Mouse (Mus musculus) forebrain, embryonic 15.5 days (tissue): ENCODE measurements around the gene Umod. TPM values are rescaled to one million over a fixed set of nuclear protein-coding genes. Genes with fewer than 3 reads are reported as not detected.

Source experiments
- ATAC-seq: fragments of 200-750 bp; cut with Nextera tagmentation; replicated peaks from 2 replicates; pipeline ENCODE4 v1.8.0; 2017; ENCODE audit warnings: mild to moderate bottlenecking, moderate TSS enrichment, moderate library complexity
- H3K27ac ChIP-seq: fragments of 300-500 bp; sonication (generic); replicated peaks from 2 replicates; pipeline ENCODE4 v1.5.1; 2015; ENCODE audit warnings: mild to moderate bottlenecking, inconsistent platforms
- H3K27me3 ChIP-seq: fragments of 300-500 bp; sonication (generic); 2 replicates; pipeline ENCODE4 v1.6.1; 2015; ENCODE audit warnings: inconsistent platforms
- H3K36me3 ChIP-seq: fragments of 300-500 bp; sonication (generic); 2 replicates; pipeline ENCODE4 v1.6.1; 2015; ENCODE audit warnings: mild to moderate bottlenecking, inconsistent platforms
- H3K4me1 ChIP-seq: fragments of 300-500 bp; sonication (generic); 2 replicates; pipeline ENCODE4 v1.6.1; 2015; ENCODE audit warnings: inconsistent platforms
- H3K4me2 ChIP-seq: fragments of 300-500 bp; sonication (generic); replicated peaks from 2 replicates; pipeline ENCODE4 v1.6.1; 2015; ENCODE audit warnings: mild to moderate bottlenecking, inconsistent platforms
- H3K4me3 ChIP-seq: fragments of 300-500 bp; sonication (generic); 2 replicates; pipeline ENCODE4 v1.5.1; 2015; ENCODE audit warnings: mild to moderate bottlenecking, inconsistent platforms
- H3K9ac ChIP-seq: fragments of 300-500 bp; sonication (generic); replicated peaks from 2 replicates; pipeline ENCODE4 v1.6.1; 2015; ENCODE audit warnings: mild to moderate bottlenecking, inconsistent platforms
- H3K9me3 ChIP-seq: fragments of 300-500 bp; sonication (generic); 2 replicates; pipeline ENCODE4 v1.6.1; 2016; ENCODE audit warnings: inconsistent platforms
- WGBS: fragments of 180-500 bp; shearing (Covaris S2); methylation state at CpG from one replicate; pipeline ENCODE4 v1.1.7; 2015; ENCODE audit warnings: mixed read lengths; 5-methylcytosine and 5-hydroxymethylcytosine counted together
- polyA plus RNA-seq: library from polyadenylated mRNA; unstranded; fragments of >200 nt; fragmentation: Nextera tagmentation; extraction: Ambion mirVana; gene quantifications from 2 replicates; pipeline ENCODE4 v1.2.1, GENCODE M21; 2015

The Umod gene
- polyA plus RNA-seq, 1 experiment from 2014 or later, result not detected

DNA sequence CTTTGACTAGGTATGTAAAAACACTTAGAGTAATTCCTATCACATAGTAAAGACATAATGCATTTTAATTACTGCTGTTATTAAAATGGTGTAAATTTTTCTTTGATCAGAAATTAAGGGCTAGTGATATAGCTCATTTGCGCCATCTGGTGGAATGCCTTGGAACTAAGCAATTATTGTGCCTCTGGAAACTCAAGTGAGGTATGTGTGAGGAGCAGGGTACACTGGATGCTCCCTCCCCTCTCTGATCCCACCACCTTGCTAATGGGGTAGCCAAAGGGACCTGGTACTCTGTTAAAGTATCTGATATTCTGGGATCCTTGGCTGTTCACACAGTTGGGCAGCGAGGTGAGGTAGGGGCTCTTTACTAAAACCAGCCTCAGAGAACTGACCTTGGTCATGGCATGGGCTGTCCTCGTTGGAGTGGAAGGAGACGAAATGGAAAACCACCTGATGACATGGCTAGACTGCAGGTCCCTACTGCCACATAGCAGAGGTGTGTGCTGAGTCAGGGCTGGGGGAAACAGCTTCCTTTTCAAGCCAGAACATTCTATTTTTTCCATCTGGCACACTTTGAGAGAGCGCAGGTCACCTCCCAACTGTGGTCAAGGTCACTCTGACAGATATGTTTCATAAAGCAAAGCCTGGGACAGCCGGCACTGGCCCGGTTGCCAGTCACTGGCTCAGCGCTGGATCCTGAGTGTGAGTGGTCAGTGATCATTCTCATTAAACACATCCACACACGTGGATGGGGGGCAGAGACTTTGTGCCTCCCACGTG is 36.6 kb upstream of the Umod start:
- ATAC-seq, result peak; percentile 55; the same call in 1 of the 2 replicates
- H3K4me1 ChIP-seq, result no peaks in the 10 kb centered on the region
- H3K27me3 ChIP-seq, result no peaks in the 10 kb centered on the region
- no peak overlapping the region for H3K27ac ChIP-seq
- H3K9ac ChIP-seq, result no peak overlapping the region
- WGBS, result 73% methylated on average over 10 of the region's 10 CpGs
- H3K9me3 ChIP-seq, result no peaks in the 10 kb centered on the region
- H3K36me3 ChIP-seq, result no peaks in the 10 kb centered on the region
- H3K4me3 ChIP-seq, result no peak overlapping the region
- H3K4me2 ChIP-seq, result no peak overlapping the region

DNA sequence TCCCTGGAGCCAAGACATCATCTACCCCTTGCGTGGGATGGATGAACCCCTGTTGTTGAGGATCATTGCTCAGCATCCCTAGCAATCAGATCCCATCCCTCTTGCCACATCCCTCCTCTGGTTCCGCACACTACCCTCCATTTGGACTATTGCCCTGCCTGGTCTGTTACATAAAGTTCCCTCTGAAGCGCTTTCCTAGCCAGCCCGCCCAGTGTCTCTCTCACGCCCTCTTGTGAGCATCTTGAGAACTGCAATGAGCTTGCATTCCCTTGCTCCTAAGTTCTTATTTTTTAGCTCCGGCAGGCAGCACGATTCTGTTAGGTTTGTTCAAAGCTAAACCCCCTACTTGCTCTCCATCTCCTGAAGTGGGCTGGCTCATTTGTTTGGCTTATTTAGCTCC is 34.0 kb upstream of the Umod start:
- 23% methylated on average over 7 of the region's 7 CpGs for WGBS
- no peak overlapping the region for H3K4me3 ChIP-seq
- ATAC-seq, result 0 out of 2 replicates have a peak, but pooled peaks have one; percentile 48
- no peak overlapping the region for H3K9ac ChIP-seq
- no peak overlapping the region for H3K4me2 ChIP-seq
- no peaks in the 10 kb centered on the region for H3K9me3 ChIP-seq
- no peaks in the 10 kb centered on the region for H3K27me3 ChIP-seq
- no peaks in the 10 kb centered on the region for H3K36me3 ChIP-seq
- no peaks in the 10 kb centered on the region for H3K4me1 ChIP-seq
- no peak overlapping the region for H3K27ac ChIP-seq

DNA sequence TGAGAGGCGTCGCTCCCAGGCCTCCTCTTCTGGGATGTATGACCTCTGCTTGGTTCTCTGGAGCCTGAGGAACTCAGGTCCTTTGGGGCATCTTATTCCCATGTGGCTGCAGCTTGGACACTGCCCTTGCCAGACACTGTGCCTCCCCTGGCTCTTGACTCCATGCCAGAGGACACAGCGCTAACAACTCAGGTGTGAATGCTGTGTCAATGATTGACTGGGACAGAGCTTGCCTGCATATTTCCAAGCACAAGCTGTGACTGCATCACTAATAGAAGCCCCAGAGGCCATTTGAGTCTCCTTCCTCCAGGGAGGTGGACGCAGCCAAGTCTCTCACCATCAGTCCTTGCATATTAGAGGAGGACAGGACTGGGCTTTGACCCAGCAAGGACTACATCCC is 32.1 kb upstream of the Umod start:
- Histone ChIP-seq H3K27me3 (no peaks in the 10 kb centered on the region), H3K36me3 (no peaks in the 10 kb centered on the region), H3K4me2 (no peak overlapping the region), H3K4me3 (no peak overlapping the region), H3K4me1 (no peaks in the 10 kb centered on the region), H3K27ac (no peak overlapping the region), H3K9ac (no peak overlapping the region), H3K9me3 (no peaks in the 10 kb centered on the region)
- WGBS, result 95% methylated on average over 4 of the region's 4 CpGs
- ATAC-seq, result no peak

DNA sequence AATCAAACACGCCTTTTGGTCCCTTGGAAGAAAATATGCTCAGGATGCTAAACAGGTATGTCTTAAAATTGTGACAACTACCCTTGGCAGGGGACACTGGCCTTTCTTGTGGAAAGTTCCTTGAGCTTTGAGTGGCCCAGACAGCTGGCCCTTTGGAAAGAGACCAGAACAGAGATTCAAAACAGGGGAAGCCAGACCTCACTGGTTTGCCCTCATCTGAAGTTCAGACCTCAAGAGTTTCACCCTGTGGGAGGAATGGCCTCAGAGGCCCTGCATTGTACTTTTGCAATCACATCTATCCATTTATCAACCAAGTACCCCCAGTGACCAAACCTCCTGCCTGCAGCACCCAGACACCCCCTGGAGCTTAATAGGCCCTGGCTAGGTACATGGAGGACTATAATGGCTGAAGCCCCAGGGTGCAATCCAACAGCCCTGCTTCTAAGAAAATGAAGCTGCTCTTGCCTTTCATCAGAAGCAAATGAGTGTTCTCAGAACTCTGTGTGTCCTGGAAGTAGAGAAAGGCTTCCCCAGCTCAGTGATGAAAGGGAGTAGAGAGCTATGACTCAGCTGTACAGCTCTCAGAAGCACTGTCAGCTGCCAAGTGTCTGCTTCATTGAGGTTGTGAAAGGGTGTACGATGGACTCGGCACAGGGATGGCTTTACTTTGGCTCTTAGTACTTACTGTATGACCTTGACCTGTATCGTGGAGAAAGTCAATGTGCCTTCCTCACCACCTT is 11.1 kb upstream of the Umod start:
- Histone ChIP-seq H3K4me2 (no peak overlapping the region), H3K36me3 (no peaks in the 10 kb centered on the region), H3K4me3 (no peak overlapping the region), H3K9me3 (no peaks in the 10 kb centered on the region), H3K27ac (no peak overlapping the region), H3K4me1 (no peaks in the 10 kb centered on the region), H3K27me3 (no peaks in the 10 kb centered on the region), H3K9ac (no peak overlapping the region)
- ATAC-seq, result no peak
- 86% methylated on average over 4 of the region's 4 CpGs for WGBS

DNA sequence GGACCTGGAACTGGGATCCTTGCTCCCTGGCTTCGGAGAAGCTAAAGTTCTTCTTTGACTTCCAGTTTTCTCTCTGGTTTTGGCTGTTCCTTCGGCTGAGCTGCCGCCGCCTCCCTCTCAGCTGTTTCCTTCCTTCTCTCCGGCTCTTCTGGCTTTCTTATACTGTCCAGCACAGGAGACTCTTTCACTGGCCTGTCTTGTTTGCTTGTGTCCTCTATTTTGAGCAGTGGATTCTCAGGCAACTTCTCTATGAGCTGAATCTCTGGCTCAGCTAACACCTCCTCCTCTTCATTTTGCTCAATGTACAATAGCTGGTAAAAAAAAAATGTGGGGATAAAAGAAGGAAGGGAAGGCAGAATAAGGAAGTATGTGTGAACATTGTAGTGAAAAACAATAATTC is 7.6 kb upstream of the Umod start:
- 91% methylated on average over 5 of the region's 5 CpGs for WGBS

DNA sequence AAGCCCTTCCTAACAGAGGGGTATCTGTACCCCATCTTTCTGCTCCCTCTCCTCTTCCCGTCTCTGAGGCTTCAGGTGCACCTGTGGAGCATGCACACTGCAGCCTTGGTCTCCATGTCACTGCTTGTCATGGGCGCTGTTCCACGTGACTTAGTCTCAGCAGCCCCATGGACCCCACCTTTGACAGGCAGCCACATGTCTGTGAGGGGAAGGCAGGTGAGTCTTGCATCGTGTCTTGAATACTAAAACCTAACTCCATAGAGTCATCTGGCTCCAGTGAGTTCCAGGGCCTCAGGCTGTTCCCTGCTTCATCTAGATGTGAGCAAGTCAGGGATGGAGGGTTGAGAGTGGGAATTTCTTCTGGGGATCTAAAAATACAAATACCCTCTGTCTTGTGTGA is 5.1 kb upstream of the Umod start:
- H3K4me3 ChIP-seq, result no peak overlapping the region
- no peak for ATAC-seq

More for the DNA sequence above, 7.6 kb upstream of the Umod start:
- Histone ChIP-seq H3K27me3 (no peaks in the 10 kb centered on the region), H3K36me3 (no peaks in the 10 kb centered on the region), H3K9ac (no peak overlapping the region), H3K4me1 (no peaks in the 10 kb centered on the region), H3K27ac (no peak overlapping the region), H3K9me3 (no peaks in the 10 kb centered on the region), H3K4me3 (no peak overlapping the region), H3K4me2 (no peak overlapping the region)
- no peak for ATAC-seq

DNA sequence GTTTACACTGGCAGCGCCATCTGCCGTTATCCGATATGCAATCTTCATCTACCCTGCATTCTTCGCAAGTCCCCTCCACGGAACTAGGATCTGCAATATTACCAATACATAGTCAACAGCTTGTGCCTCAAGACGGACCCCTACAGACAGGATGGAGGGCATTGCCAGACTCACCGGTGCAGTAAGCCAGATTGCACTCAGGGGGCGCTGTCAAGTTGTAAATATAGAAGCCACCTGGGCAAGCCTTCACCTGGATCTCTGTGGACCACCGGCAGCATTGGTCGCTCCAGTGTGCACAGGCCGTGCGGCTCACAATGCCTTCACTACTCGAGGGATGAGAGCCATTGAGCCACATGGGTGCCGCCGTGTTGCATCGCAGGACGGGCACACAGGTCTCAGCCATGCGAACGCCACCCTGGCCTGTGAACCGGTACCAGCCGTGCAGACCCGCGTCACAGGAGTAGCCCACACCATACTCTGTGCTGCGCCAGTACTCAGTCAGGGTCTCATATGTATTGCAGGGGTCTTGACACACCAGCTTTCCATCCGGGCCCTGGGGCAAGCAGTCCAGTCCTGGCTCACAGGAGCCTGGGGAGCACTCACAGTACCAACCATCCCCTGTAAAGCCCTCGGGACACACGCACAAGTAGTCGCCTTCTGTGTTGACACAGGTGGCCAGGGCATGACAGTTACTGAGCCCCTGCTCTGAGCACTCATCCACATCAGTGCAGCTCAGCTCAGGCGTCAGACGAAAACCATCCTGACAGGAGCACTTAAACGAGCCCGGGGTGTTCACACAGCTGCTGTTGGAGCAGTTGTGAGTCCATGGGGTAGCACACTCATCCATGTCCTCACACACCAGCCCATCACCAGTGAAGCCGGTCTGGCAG is 2.3 kb downstream of the Umod start:
- Histone ChIP-seq H3K27me3 (no peaks in the 10 kb centered on the region), H3K4me1 (no peaks in the 10 kb centered on the region), H3K4me3 (no peak overlapping the region), H3K9ac (no peak overlapping the region), H3K36me3 (no peaks in the 10 kb centered on the region), H3K9me3 (no peaks in the 10 kb centered on the region), H3K27ac (no peak overlapping the region), H3K4me2 (no peak overlapping the region)
- no peak for ATAC-seq
- WGBS, result 76% methylated on average over 33 of the region's 33 CpGs

More for the DNA sequence above, 5.1 kb upstream of the Umod start:
- Histone ChIP-seq H3K4me1 (no peaks in the 10 kb centered on the region), H3K9me3 (no peaks in the 10 kb centered on the region), H3K4me2 (no peak overlapping the region), H3K27ac (no peak overlapping the region), H3K27me3 (no peaks in the 10 kb centered on the region), H3K36me3 (no peaks in the 10 kb centered on the region), H3K9ac (no peak overlapping the region)
- 82% methylated on average over 4 of the region's 4 CpGs for WGBS

DNA sequence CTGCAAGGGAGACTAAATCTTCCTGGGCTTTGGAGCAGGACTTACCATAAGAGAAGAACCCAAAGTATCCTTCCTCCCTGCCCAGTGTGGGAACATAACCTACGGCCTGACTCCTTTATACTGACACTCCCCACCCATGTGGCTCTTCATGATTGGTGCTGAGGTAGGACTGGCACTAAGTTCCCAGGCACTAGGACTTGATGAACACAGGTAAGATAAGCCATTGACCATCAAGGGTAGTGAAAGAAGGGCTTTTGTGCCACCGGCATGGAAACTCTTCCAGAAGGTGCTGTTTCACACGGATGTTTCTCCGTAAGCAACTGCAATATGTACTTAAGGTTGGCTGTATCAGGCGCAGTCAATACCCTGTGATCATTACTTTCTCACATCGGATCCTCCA is 19.9 kb downstream of the Umod start, which contains the start of gene Gp2:
TSS of gene Gp2 (minus strand) at position 101 of the 400 bp plus-strand sequence.
- H3K4me1 ChIP-seq, result no peaks in the 10 kb centered on the region
- no peak within 1 kb of the TSS for H3K4me3 ChIP-seq
- no peak for ATAC-seq
- no peak within 1 kb of the TSS for H3K9ac ChIP-seq
- no peaks in the 10 kb centered on the region for H3K36me3 ChIP-seq
- H3K9me3 ChIP-seq, result no peaks in the 10 kb centered on the region
- 96% methylated on average over 6 of the region's 6 CpGs for WGBS
- no peaks in the 10 kb centered on the region for H3K27me3 ChIP-seq
- no peak within 1 kb of the TSS for H3K4me2 ChIP-seq
- no peak within 1 kb of the TSS for H3K27ac ChIP-seq

DNA sequence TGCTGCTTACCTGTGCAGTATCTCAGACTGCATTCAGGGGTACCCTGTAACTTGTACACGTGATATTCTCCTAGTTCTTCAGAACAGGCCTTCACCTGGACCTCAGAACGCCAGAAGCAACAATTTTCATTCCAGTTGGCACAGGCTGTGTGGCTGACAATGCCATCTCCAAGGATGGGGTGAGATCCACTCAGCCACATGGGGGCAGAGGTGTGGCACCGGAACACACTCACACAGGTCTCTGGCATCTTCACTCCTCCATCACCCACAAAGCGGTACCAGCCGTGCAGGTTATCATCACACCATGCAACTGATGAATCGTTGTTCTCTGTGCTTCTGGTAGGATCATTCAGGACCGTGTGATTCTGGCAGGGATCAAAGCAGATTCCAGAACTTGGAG is 24.9 kb downstream of the Umod start:
- Histone ChIP-seq H3K27me3 (no peaks in the 10 kb centered on the region), H3K4me1 (no peaks in the 10 kb centered on the region), H3K36me3 (no peaks in the 10 kb centered on the region), H3K4me2 (no peak overlapping the region), H3K27ac (no peak overlapping the region), H3K9ac (no peak overlapping the region), H3K9me3 (no peaks in the 10 kb centered on the region), H3K4me3 (no peak overlapping the region)
- ATAC-seq, result no peak
- 65% methylated on average over 7 of the region's 7 CpGs for WGBS

DNA sequence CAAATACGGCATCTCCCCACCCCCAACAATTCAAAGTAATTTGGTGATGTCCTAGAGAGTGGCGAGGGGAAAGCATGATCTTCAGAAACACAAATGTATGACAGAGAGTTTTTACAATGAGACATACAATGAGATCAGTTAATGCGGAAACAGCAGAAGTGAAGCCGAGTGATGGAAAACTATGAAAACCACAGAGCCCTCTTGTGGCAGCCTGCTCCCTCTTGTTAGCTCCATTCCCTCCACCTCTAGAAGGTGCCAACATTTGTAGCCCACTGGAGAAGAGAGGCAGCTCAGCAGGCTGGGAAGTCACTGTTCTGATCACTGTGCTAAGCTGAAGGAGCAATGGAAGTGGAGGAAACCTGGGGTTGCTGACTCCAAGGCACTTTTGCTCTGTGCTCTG is 35.2 kb downstream of the Umod start:
- Histone ChIP-seq H3K36me3 (no peaks in the 10 kb centered on the region), H3K27ac (no peak overlapping the region), H3K9ac (no peak overlapping the region), H3K4me2 (no peak overlapping the region), H3K27me3 (no peaks in the 10 kb centered on the region), H3K4me1 (no peaks in the 10 kb centered on the region), H3K9me3 (no peaks in the 10 kb centered on the region), H3K4me3 (no peak overlapping the region)
- 63% methylated on average over 4 of the region's 4 CpGs for WGBS
- no peak for ATAC-seq

DNA sequence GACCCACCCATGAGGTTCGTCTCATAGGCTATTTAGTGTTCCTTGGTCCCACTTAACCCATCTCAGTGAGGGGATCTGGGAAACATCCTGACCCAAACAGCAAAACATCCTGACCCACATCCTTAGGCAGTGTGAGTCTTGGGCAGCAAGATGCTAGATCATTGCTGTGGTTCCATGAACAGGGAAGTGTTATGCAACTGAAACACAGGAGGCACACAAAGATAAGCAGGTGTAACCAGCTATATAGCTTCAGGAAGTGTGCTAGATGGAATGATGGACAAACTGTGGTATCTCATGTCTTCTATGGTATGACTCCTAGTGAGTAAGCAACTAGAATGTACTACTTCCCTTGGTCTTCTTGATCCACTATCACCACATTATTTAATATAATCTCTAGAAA is 37.1 kb downstream of the Umod start:
- Histone ChIP-seq H3K9ac (no peak overlapping the region), H3K4me3 (no peak overlapping the region), H3K9me3 (no peaks in the 10 kb centered on the region), H3K36me3 (no peaks in the 10 kb centered on the region), H3K27me3 (no peaks in the 10 kb centered on the region), H3K4me1 (no peaks in the 10 kb centered on the region), H3K4me2 (no peak overlapping the region), H3K27ac (no peak overlapping the region)
- ATAC-seq, result no peak
- WGBS, result 77% methylated on average over 1 of the region's 1 CpGs

DNA sequence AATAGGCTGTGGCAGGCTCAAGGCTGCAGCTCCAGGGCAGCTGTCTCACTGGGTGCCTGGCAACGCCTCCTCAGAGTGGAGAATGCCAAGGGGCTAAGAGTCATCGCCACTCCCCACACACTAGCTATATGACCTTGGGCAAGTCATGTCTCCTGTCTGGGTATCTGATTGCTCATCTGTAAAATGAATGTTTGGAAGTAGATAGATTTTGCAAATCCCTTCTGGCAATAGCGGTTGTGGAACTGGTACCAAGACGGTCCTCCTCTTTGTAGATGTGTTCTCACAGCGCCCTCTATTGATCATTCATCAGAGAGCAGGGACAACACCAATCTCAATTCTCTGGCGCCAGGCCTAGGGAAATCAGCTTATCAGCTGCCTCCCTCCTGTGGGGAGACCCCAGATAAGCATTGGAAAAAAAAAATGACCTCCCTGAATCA is 51.9 kb downstream of the Umod start:
- no peak overlapping the region for H3K4me3 ChIP-seq

More for the DNA sequence above, 51.9 kb downstream of the Umod start:
- H3K27ac ChIP-seq, result no peak overlapping the region
- H3K4me1 ChIP-seq, result no peaks in the 10 kb centered on the region
- H3K9ac ChIP-seq, result no peak overlapping the region
- no peak overlapping the region for H3K4me2 ChIP-seq
- no peaks in the 10 kb centered on the region for H3K9me3 ChIP-seq
- 17% methylated on average over 6 of the region's 6 CpGs for WGBS
- no peaks in the 10 kb centered on the region for H3K27me3 ChIP-seq
- ATAC-seq, result peak; percentile 73
- H3K36me3 ChIP-seq, result no peaks in the 10 kb centered on the region
